Mouse (Mus musculus) brain, embryonic 18.5 days (tissue): ENCODE measurements around the gene Mx1.

Experiments
- DNase-seq: peaks from one replicate; pipeline ENCODE4 v3.0.0-alpha.2; 2012; ENCODE audit warnings: low read depth, low spot score

The Mx1 gene

GRCm38 (mm10) chr16:97462481-97463181 lies at the start of gene Mx1:
Gene Mx1, minus strand, starts transcription at chr16:97462907.
- DNase-seq: no peak

- no peak for DNase-seq
Observed at GRCm38 (mm10) chr16:97512347-97512751, 49.6 kb upstream of the Mx1 start.

- DNase-seq: no peak
Observed at GRCm38 (mm10) chr16:97511495-97511894, 48.8 kb upstream of the Mx1 start.

- no peak for DNase-seq
Observed at GRCm38 (mm10) chr16:97510849-97511248, 48.1 kb upstream of the Mx1 start.

GRCm38 (mm10) chr16:97507783-97508182 lies 45.1 kb upstream of the Mx1 start:
- DNase-seq: no peak

GRCm38 (mm10) chr16:97504793-97505192 lies 42.1 kb upstream of the Mx1 start:
- DNase-seq: no peak

GRCm38 (mm10) chr16:97503849-97504248 lies 41.1 kb upstream of the Mx1 start:
- no peak for DNase-seq

- DNase-seq: no peak
Observed at GRCm38 (mm10) chr16:97500901-97501300, 38.2 kb upstream of the Mx1 start.

DNA sequence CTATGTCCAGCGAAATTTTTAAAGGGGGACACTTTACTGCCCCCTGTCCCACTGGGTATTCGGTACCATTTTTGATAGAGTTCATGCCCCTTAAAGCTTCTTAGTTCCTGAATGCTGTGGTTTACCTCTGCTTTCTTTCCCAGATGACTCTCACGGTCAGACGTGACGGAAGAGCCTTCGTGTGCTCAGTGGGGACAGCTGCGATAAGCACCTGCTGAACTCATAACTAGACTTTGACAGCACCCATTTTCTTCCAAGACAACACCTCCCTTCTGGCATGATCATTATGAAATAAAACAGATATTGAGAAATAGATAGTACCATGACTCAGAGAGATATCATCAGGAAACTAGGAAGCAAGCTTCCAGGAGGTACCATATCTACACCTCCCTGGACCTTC lies 36.7 kb upstream of the Mx1 start:
- no peak for DNase-seq

- DNase-seq: no peak
Observed at GRCm38 (mm10) chr16:97498139-97498538, 35.4 kb upstream of the Mx1 start.

GRCm38 (mm10) chr16:97497682-97498081 lies 35.0 kb upstream of the Mx1 start:
- no peak for DNase-seq

DNA sequence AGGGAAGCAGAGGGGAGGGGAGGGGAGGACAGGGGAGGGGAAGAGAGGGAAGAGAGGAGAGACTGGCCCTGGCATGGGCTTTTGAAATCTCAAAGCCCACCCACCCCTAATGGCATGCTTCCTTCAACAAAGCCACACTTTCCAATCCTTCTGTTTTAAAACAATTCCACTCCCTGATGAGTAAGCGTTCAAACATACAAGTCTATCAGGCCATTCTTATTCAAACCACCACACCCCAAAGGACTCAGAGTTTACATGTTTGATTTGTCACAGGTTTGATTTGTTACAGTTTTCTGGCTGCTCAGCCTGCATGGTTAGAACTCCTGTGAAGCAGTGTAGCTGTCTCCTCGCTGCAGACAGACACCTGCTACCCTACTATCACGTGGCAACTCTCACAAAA lies 33.3 kb upstream of the Mx1 start:
- no peak for DNase-seq

DNA sequence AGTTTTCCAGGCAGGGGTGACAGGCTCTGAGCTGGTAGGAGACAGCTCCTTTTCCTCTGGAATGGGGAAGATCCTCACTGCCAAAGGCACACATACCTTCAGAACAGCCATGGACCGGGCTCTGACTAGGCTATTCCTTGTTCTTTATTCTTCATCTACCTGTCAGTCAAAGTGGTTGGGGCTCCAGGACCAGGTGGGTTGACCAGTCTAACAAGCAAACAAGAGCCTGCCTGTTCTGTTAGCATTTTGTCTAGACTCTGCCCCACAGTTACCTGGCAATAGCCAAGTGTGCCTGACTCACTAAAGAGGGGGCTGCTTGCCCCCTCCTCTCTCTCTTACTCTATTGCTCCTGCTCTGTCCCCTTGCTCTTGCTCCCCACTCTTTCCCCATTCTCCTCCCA lies 29.7 kb upstream of the Mx1 start:
- no peak for DNase-seq

DNA sequence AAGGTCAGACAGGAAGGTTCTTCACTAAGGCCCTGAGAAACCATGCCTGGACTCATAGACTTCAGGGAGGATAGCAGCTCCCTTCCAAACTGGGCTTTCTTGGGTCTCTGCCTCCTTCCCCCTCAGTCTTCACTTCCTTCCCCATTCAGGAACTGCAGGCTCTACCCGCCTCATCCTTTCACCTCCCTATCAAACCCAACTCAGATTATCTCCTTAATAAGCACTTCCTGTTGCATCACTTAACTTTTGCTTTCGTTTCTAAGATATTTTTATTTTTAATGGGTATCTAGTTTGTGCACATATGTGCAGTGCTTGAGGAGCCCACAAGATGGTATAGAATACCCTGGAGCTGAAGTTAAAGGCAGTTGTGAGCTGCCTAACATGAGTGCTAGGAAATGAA lies 15.9 kb upstream of the Mx1 start:
- no peak for DNase-seq

DNA sequence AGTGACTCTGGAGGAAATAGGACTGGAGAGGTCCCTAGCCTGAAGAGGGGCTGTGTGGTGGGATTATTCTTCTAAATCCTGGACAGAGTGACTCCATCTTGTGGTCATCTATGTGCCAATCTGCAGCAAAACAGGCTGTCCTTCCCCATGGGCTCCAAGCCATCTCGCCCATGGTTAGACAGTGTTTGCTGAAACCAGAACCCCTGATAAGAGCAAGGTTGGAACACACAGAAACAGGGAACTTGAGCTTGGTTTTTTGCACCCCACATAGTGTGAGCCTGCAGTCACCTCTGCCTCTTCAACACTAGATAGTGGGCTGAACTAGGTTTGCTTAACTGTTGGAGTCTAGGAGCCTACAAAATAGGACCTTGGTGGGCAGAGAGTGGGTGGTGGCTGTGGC lies 13.8 kb upstream of the Mx1 start:
- no peak for DNase-seq

- no peak for DNase-seq
Observed at GRCm38 (mm10) chr16:97475581-97475980, 12.9 kb upstream of the Mx1 start.

DNA sequence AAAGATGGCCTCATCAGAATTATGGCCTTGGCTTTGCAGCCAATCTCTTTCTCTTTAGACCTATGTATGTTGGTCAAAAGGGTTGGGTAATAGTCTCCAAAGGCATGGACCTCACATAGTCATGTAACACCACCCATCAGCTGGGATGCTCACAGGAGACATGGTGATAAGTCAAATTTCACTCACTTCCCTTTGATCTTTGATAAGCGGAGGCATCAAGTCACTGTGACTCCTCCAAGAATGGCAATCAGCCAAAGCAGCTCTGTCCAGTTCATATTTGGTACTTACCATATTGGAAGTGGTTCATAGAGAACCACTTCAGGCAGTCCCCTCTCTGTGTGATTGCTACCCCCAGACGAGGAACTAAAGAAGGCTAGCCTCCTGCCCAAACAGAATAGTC lies 12.0 kb upstream of the Mx1 start:
- no peak for DNase-seq

GRCm38 (mm10) chr16:97467993-97468791 lies 5.5 kb upstream of the Mx1 start:
- DNase-seq: no peak

GRCm38 (mm10) chr16:97467472-97467871 lies 4.8 kb upstream of the Mx1 start:
- DNase-seq: no peak

DNA sequence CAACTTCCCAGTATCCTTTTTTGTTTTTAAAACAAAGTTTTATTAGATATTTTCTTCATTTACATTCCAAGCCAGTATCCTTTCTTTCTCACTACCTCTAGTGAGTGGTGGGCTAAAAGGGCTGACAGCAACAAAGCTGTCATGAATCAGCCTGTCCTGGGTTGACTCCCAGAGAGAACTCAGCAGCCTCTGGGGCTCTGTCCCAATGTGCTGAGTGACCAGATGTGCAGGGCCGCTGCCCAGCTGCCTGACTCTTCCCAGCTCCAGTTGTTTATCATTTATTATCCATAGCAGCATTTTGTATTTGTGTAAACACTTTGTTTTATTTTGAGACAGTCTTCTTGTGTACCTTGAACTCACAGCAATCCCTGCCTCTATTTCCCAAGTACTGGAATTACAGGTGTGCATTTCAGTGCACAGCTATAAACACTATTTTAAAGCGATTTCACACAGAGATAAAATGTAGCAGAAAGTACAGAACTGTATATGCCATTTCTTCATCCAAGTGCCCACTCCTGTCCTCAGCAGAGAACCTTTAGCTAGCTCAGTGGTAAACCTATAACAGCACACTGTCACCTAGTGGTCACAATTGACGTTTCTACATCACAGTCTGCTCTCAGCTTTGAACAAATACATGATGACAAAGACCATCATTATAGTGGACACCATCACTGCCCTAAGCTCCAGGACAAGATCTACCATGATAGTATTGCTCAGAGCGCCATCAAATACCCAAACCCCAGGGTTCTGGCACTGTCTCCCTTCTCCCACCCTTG lies 3.7 kb upstream of the Mx1 start:
- no peak for DNase-seq

DNA sequence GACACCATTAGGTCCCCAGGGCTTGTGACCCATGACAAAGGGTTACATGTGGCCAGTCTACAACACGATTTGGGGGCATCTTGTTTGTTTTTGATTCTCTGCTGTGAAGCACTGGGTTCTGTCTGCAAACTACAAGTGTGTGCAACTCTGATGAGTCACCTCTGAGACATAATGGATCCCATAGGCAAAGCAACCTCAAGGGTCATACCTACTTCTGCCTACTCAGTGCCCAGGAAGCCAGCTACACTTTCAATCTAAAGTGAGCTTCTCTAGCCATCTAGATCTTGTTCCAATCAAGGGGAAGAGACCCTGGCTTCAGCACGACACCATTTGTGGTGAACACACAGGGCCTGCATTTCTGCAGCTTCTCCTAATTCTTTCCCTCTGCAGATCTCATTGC lies 1.4 kb downstream of the Mx1 start:
- DNase-seq: no peak

DNA sequence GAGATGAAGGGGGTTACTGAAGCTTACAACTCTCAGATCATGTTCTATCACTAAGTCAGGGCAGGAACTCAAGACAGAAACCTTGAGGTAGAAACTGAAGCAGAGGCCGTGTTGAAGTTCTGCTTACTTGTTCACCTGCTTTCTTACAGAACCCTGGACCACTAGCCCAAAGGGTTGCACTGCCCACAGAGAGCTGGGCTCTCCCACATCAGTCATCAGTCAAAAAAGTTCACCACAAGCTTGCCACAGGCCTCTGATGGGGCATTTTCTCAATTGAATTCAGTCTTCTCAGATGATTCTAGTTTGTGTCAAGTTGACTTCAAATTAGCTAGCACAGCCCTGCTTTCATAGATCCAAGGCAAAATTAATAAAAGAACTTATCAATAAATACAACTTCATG lies 2.9 kb downstream of the Mx1 start:
- no peak for DNase-seq

GRCm38 (mm10) chr16:97447386-97447785 lies 15.3 kb downstream of the Mx1 start:
- no peak for DNase-seq
